Mouse (Mus musculus): ENCODE results near the gene Spns2. TPM values are rescaled to one million over a fixed set of nuclear protein-coding genes. Genes with fewer than 3 reads are reported as not detected.

Gene Spns2
- polyA plus RNA-seq, 1 experiment from 2014 or later = 2.4 TPM

DNA sequence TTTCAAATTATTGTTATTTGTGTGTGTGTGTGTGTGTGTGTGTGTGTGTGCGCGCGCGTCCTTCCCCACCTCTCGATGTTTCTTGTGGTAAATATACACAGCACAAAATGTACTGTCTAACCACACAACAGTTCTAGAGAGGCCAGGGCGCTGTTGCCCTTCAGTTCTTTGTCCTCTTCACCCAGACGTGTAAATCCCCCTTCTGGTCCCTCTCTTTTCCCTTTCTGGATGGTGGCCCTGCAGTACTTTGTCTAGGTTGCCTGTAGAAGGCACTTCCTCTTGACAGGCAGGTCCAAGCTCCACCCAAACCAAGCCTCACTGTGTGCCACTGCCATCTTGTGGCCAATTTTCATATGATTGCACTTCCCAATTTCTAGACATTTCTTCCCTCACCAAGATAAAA, 60.4 kb downstream of the Spns2 start:
- peak; percentile 80 for ATAC-seq (ENCODE audit: low FRiP score, low TSS enrichment)

DNA sequence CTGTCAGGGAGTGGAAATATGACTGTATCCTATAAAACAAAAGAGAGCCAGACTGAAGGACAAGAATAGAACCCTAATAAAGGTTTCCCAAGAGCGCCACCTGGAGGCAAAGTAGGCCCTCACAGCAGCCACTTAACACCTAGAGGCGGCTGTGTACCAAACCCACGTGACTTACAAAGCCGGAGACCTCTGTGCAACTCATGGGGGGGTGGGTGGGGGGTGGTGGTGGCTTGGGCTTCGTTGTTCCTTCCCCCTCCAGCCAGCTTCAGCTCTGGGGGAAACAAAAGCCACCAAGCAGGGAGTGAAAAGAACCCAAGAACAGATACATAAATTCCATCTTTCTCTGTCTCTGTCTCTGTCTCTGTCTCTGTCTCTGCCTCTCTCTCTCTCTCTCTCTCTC, 61.0 kb downstream of the Spns2 start:
- Histone ChIP-seq H3K9me3 (ENCODE audit: control insufficient read depth, low read length) (no peaks in the 10 kb centered on the region), H3K27ac (ENCODE audit: low read depth, low read length) (no peak overlapping the region), H3K27me3 (ENCODE audit: control insufficient read depth, insufficient read depth, low read length) (no peaks in the 10 kb centered on the region), H3K4me2 (replicated peaks; ENCODE audit: low read depth, low read length) (no peak overlapping the region), H3K4me3 (ENCODE audit: low read length) (no peak overlapping the region), H3K4me1 (ENCODE audit: control insufficient read depth, insufficient read depth, low read length) (no peaks in the 10 kb centered on the region), H3K36me3 (ENCODE audit: control insufficient read depth, insufficient read depth, low read length) (no peaks in the 10 kb centered on the region), H3K9ac (ENCODE audit: low read depth, low read length) (no peak overlapping the region)
- 0% methylated on average over 5 of the region's 5 CpGs for WGBS
- peak; percentile 43; the same call in 1 of the 2 replicates for ATAC-seq (ENCODE audit: low FRiP score, low TSS enrichment)

More for the DNA sequence above, 60.4 kb downstream of the Spns2 start:
- Histone ChIP-seq H3K27me3 (ENCODE audit: control insufficient read depth, insufficient read depth, low read length) (no peaks in the 10 kb centered on the region), H3K4me3 (ENCODE audit: low read length) (no peak overlapping the region), H3K4me2 (replicated peaks; ENCODE audit: low read depth, low read length) (no peak overlapping the region), H3K9ac (ENCODE audit: low read depth, low read length) (no peak overlapping the region), H3K9me3 (ENCODE audit: control insufficient read depth, low read length) (no peaks in the 10 kb centered on the region), H3K4me1 (ENCODE audit: control insufficient read depth, insufficient read depth, low read length) (no peaks in the 10 kb centered on the region), H3K36me3 (ENCODE audit: control insufficient read depth, insufficient read depth, low read length) (no peaks in the 10 kb centered on the region), H3K27ac (ENCODE audit: low read depth, low read length) (no peak overlapping the region)
- WGBS = 44% methylated on average over 7 of the region's 7 CpGs

DNA sequence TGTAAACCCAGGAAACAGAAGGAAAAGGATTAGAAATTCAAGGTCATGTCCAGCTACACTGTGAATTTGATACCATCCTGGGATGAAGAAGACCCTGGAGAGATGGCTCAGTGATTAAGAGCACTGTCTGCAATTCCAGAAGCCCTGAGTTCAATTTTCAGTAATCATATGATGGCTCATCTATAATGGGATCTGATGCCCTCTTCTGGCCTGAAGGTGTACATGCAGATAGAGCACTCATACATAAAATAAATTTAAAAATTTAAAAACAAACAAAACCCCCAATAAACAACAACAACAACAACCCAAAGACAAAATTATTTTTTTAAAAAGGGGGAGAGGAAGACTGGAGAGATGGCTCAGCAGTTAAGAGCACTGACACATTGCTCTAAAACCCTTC, 62.8 kb downstream of the Spns2 start:
- H3K4me3 ChIP-seq (ENCODE audit: low read length) = no peak overlapping the region
- H3K27me3 ChIP-seq (ENCODE audit: control insufficient read depth, insufficient read depth, low read length) = no peaks in the 10 kb centered on the region
- H3K36me3 ChIP-seq (ENCODE audit: control insufficient read depth, insufficient read depth, low read length) = no peaks in the 10 kb centered on the region
- no peaks in the 10 kb centered on the region for H3K9me3 ChIP-seq (ENCODE audit: control insufficient read depth, low read length)
- H3K27ac ChIP-seq (ENCODE audit: low read depth, low read length) = no peak overlapping the region
- H3K4me2 ChIP-seq (replicated peaks; ENCODE audit: low read depth, low read length) = no peak overlapping the region
- ATAC-seq (ENCODE audit: low FRiP score, low TSS enrichment) = no peak
- H3K4me1 ChIP-seq (ENCODE audit: control insufficient read depth, insufficient read depth, low read length) = no peaks in the 10 kb centered on the region
- H3K9ac ChIP-seq (ENCODE audit: low read depth, low read length) = no peak overlapping the region

DNA sequence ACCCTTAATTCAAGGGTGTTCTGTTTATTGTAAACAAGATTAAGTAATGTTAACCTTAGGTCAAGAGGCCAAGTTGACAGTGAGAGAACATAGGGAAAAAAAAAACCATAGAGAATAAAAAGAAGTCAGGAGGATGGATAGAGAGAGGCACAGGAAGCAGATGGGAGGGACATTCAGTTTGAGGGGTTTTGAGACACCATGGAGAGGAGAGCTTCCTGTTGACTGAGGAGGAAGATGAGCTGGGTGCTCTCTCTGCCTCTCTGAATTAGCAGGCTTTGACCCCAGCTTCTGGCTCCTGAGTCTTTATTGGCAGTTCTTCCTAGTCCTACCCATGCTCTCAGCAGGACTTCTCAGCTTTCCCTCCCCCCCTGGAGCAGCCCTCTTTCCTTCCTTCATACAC, 64.5 kb downstream of the Spns2 start:
- no peaks in the 10 kb centered on the region for H3K4me1 ChIP-seq (ENCODE audit: control insufficient read depth, insufficient read depth, low read length)
- no peak overlapping the region for H3K4me3 ChIP-seq (ENCODE audit: low read length)
- H3K27ac ChIP-seq (ENCODE audit: low read depth, low read length) = no peak overlapping the region
- ATAC-seq (ENCODE audit: low FRiP score, low TSS enrichment) = no peak
- H3K9ac ChIP-seq (ENCODE audit: low read depth, low read length) = no peak overlapping the region
- no peaks in the 10 kb centered on the region for H3K9me3 ChIP-seq (ENCODE audit: control insufficient read depth, low read length)
- H3K27me3 ChIP-seq (ENCODE audit: control insufficient read depth, insufficient read depth, low read length) = no peaks in the 10 kb centered on the region
- no peak overlapping the region for H3K4me2 ChIP-seq (replicated peaks; ENCODE audit: low read depth, low read length)
- H3K36me3 ChIP-seq (ENCODE audit: control insufficient read depth, insufficient read depth, low read length) = no peaks in the 10 kb centered on the region

DNA sequence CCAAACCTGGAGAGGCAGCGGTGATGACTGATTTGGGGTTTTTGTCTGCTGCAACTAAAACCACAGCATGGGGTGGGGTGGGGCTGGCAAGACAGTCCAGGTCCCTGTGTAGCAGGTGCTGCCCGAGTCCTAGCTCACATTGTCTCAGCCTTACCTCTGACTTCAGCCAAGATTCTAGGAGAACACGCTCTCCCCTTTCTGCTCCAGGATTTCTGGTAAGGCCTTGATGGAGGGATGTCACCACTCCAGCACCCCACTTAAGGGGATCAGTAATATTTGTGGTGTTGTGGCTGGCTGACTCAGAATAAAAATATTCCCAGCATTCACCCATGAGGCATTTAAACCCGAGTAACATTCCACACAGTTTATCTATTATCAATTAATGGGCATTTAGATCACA, 66.0 kb downstream of the Spns2 start:
- no peak overlapping the region for H3K4me3 ChIP-seq (ENCODE audit: low read length)
- no peaks in the 10 kb centered on the region for H3K9me3 ChIP-seq (ENCODE audit: control insufficient read depth, low read length)
- no peak overlapping the region for H3K27ac ChIP-seq (ENCODE audit: low read depth, low read length)
- no peaks in the 10 kb centered on the region for H3K36me3 ChIP-seq (ENCODE audit: control insufficient read depth, insufficient read depth, low read length)
- no peaks in the 10 kb centered on the region for H3K4me1 ChIP-seq (ENCODE audit: control insufficient read depth, insufficient read depth, low read length)
- 88% methylated on average over 4 of the region's 4 CpGs for WGBS
- ATAC-seq (ENCODE audit: low FRiP score, low TSS enrichment) = no peak
- H3K4me2 ChIP-seq (replicated peaks; ENCODE audit: low read depth, low read length) = no peak overlapping the region
- H3K27me3 ChIP-seq (ENCODE audit: control insufficient read depth, insufficient read depth, low read length) = no peaks in the 10 kb centered on the region
- no peak overlapping the region for H3K9ac ChIP-seq (ENCODE audit: low read depth, low read length)

DNA sequence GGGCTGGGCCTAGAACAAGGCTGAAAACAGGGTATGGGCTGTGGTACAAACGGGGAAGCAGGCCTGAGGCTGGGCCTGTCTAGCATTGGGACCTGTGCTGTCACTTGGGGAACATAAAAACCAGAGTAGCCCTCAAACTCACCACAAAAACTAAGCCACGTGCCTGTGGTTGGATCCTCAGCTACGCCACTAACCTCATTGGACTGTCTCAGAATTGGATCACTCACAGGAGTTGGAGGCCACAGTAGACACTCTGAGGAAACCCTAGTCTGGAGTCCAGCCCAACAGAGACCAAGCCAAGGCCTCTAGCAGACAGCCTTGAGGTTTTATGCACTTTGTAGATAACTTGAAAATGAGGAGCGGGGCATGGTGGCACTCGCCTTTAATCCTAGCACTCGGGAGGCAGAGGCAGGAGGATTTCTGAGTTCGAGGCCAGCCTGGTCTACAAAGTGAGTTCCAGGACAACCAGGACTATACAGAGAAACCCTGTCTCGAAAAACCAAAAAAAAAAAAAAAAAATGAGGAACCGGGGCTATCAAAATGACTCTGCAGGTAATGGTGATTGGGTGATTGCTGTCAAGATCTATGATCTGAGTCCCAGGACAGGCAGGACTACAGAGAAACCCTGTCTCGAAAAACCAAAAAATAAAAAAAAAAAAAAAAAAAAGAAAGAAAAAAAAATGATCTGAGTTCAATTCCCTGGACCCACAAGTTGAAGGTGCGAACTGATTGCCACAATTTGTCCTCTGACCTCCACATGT, 68.0 kb downstream of the Spns2 start:
- Histone ChIP-seq H3K9me3 (ENCODE audit: control insufficient read depth, low read length) (no peaks in the 10 kb centered on the region), H3K4me2 (replicated peaks; ENCODE audit: low read depth, low read length) (no peak overlapping the region), H3K27me3 (ENCODE audit: control insufficient read depth, insufficient read depth, low read length) (no peaks in the 10 kb centered on the region), H3K9ac (ENCODE audit: low read depth, low read length) (no peak overlapping the region), H3K4me3 (ENCODE audit: low read length) (no peak overlapping the region), H3K36me3 (ENCODE audit: control insufficient read depth, insufficient read depth, low read length) (no peaks in the 10 kb centered on the region), H3K4me1 (ENCODE audit: control insufficient read depth, insufficient read depth, low read length) (peaks cover 10% of the 10 kb centered on the region; the same call in 1 of the 2 replicates), H3K27ac (ENCODE audit: low read depth, low read length) (no peak overlapping the region)
- WGBS = 91% methylated on average over 11 of the region's 11 CpGs
- ATAC-seq (ENCODE audit: low FRiP score, low TSS enrichment) = no peak

DNA sequence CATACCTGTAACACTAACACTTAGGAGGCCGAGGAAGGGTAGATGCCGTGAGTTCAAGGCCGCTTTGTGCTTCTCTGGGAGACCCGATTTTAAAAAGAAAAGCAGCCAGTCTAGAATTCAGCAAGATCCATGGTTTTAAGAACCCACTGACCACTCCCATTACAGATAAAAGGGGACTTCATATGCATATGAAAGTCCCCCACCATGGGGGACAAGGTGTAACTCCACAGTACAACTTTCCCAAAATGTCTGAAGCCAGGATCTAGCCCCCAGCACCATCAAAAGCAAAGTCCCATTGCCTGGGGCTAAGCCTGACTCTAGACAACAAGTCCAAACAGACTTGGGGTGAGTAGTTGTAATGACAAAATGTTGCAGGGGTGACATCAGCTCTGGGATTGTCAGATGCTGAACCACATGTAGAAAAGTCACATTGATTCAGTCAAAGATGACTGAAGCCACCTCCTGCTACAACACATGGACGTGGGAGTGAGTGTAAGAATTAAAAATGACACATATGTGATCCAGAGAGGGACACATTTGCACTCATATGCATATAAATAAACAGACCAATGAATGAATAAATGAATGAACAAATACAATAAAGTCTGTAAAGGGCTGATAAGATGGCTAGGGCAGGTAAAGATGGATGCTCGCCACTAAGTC, 69.1 kb downstream of the Spns2 start:
- Histone ChIP-seq H3K4me2 (replicated peaks; ENCODE audit: low read depth, low read length) (no peak overlapping the region), H3K36me3 (ENCODE audit: control insufficient read depth, insufficient read depth, low read length) (no peaks in the 10 kb centered on the region), H3K4me1 (ENCODE audit: control insufficient read depth, insufficient read depth, low read length) (peaks cover 10% of the 10 kb centered on the region; the same call in 1 of the 2 replicates), H3K9ac (ENCODE audit: low read depth, low read length) (no peak overlapping the region), H3K4me3 (ENCODE audit: low read length) (no peak overlapping the region), H3K27ac (ENCODE audit: low read depth, low read length) (no peak overlapping the region), H3K9me3 (ENCODE audit: control insufficient read depth, low read length) (no peaks in the 10 kb centered on the region), H3K27me3 (ENCODE audit: control insufficient read depth, insufficient read depth, low read length) (no peaks in the 10 kb centered on the region)
- no peak for ATAC-seq (ENCODE audit: low FRiP score, low TSS enrichment)
- 86% methylated on average over 6 of the region's 6 CpGs for WGBS

DNA sequence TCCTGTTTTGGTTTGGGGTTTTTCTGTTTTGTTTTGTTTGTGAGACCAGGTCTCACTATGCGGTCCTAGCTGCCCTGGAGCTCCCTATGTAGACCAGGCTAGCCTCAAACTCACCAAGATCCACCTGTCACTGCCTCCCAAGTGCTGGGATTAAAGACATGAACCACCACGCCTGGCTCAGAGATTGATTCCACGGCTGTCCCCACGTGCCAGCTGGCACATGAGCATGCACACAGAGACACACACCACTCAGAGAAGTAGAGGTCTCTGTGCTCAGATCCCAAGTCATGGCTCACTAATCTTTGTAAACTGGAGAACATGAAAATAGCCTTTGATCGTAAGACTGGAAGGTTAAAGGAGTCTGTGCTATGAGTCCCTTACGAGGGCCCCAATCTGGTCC, 70.7 kb downstream of the Spns2 start:
- H3K9me3 ChIP-seq (ENCODE audit: control insufficient read depth, low read length) = no peaks in the 10 kb centered on the region
- WGBS = 59% methylated on average over 6 of the region's 6 CpGs
- no peak overlapping the region for H3K4me3 ChIP-seq (ENCODE audit: low read length)
- peaks cover 16% of the 10 kb centered on the region; the same call in 1 of the 2 replicates for H3K4me1 ChIP-seq (ENCODE audit: control insufficient read depth, insufficient read depth, low read length)
- H3K27me3 ChIP-seq (ENCODE audit: control insufficient read depth, insufficient read depth, low read length) = no peaks in the 10 kb centered on the region
- no peak overlapping the region for H3K9ac ChIP-seq (ENCODE audit: low read depth, low read length)
- no peak overlapping the region for H3K4me2 ChIP-seq (replicated peaks; ENCODE audit: low read depth, low read length)
- no peak overlapping the region for H3K27ac ChIP-seq (ENCODE audit: low read depth, low read length)
- no peaks in the 10 kb centered on the region for H3K36me3 ChIP-seq (ENCODE audit: control insufficient read depth, insufficient read depth, low read length)
- ATAC-seq (ENCODE audit: low FRiP score, low TSS enrichment) = no peak

DNA sequence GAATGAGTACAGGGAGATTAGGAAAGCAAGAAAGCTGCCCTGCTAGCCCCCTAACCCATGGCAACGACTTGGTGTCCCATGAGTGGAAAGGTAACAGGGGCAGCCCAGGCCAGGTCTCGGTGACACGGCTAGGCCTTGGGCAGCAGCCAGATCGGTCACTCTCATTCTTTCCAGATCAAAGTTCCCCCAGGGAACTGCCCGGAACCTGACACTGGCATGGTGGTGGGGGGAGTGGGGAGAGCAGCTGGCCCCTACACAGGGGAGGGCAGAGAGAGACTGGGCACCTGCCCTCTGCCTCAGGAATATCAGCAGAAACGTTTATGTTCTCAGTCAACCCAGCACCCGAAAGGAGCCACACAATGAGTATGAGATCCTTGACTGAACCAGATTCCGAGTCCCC, 71.5 kb downstream of the Spns2 start:
- Histone ChIP-seq H3K4me1 (ENCODE audit: control insufficient read depth, insufficient read depth, low read length) (peaks cover 19% of the 10 kb centered on the region; the same call in 1 of the 2 replicates), H3K36me3 (ENCODE audit: control insufficient read depth, insufficient read depth, low read length) (no peaks in the 10 kb centered on the region), H3K4me2 (replicated peaks; ENCODE audit: low read depth, low read length) (no peak overlapping the region), H3K27ac (ENCODE audit: low read depth, low read length) (no peak overlapping the region), H3K9me3 (ENCODE audit: control insufficient read depth, low read length) (no peaks in the 10 kb centered on the region), H3K27me3 (ENCODE audit: control insufficient read depth, insufficient read depth, low read length) (no peaks in the 10 kb centered on the region), H3K9ac (ENCODE audit: low read depth, low read length) (no peak overlapping the region), H3K4me3 (ENCODE audit: low read length) (no peak overlapping the region)
- no peak for ATAC-seq (ENCODE audit: low FRiP score, low TSS enrichment)
- 29% methylated on average over 8 of the region's 8 CpGs for WGBS
